Mouse (Mus musculus): ENCODE results near the gene Med17. TPM values are rescaled to one million over a fixed set of nuclear protein-coding genes. Genes with fewer than 3 reads are reported as not detected.

Gene Med17
- total RNA-seq, 2 experiments from 2014 or later: 15.1 to 15.7 TPM

GRCm38 (mm10) chr9:15297112-15297511, 17.4 kb upstream of the Med17 start:
- no peak for DNase-seq (ENCODE audit: low spot score)
- intact Hi-C loops (cut with DNase I): no loop called here

- DNase-seq (ENCODE audit: low spot score): no peak
- intact Hi-C loops (cut with DNase I): no loop called here
These were observed 9.5 kb upstream of the Med17 start for GRCm38 (mm10) chr9:15289251-15289650.

- intact Hi-C loops (cut with DNase I): no loop called here
- DNase-seq (ENCODE audit: low spot score): no peak
These were observed 8.7 kb upstream of the Med17 start for GRCm38 (mm10) chr9:15288402-15288801.

- intact Hi-C loops (cut with DNase I): no loop called here
- no peak for DNase-seq (ENCODE audit: low spot score)
These were observed 8.1 kb upstream of the Med17 start for GRCm38 (mm10) chr9:15287846-15288245.

GRCm38 (mm10) chr9:15285443-15285842, 5.7 kb upstream of the Med17 start:
- intact Hi-C loops (cut with DNase I): no loop called here
- no peak for DNase-seq (ENCODE audit: low spot score)

- no peak for DNase-seq (ENCODE audit: low spot score)
- intact Hi-C loops (cut with DNase I): loop anchor here (2.0 kb wide), 1 partner anchor 28 kb away; no protein-coding TSS in a partner anchor
These were observed 754 bp upstream of the Med17 start for GRCm38 (mm10) chr9:15280491-15280879.

GRCm38 (mm10) chr9:15279139-15279648, 537 bp downstream of the Med17 start:
- intact Hi-C loops (cut with DNase I): loop anchor here (10.0 kb wide), 1 partner anchor 774 kb away; the partner anchor contains the start of genes Cwc15 and Kdm4d
- DNase-seq (ENCODE audit: low spot score): no peak

- no peak for DNase-seq (ENCODE audit: low spot score)
- intact Hi-C loops (cut with DNase I): loop anchor here (10.0 kb wide), 1 partner anchor 774 kb away; the partner anchor contains the start of genes Cwc15 and Kdm4d
These were observed 1.4 kb downstream of the Med17 start for GRCm38 (mm10) chr9:15278343-15278742.

GRCm38 (mm10) chr9:15276855-15277254, 2.9 kb downstream of the Med17 start:
- DNase-seq (ENCODE audit: low spot score): no peak
- intact Hi-C loops (cut with DNase I): loop anchor here (10.0 kb wide), 1 partner anchor 772 kb away; the partner anchor contains the start of genes Cwc15 and Kdm4d

GRCm38 (mm10) chr9:15273981-15274380, 5.8 kb downstream of the Med17 start:
- intact Hi-C loops (cut with DNase I): loop anchor here (5.0 to 10.0 kb wide), 2 partner anchors 33 to 769 kb away; partner anchors contain the start of genes 4931406C07Rik, Cwc15, Kdm4d and Taf1d
- no peak for DNase-seq (ENCODE audit: low spot score)

- intact Hi-C loops (cut with DNase I): no loop called here
- DNase-seq (ENCODE audit: low spot score): no peak
These were observed 16.2 kb downstream of the Med17 start for GRCm38 (mm10) chr9:15263487-15263886.

- intact Hi-C loops (cut with DNase I): no loop called here
- no peak for DNase-seq (ENCODE audit: low spot score)
These were observed 17.8 kb downstream of the Med17 start for GRCm38 (mm10) chr9:15261980-15262379.

GRCm38 (mm10) chr9:15256214-15256613, 23.5 kb downstream of the Med17 start:
- no peak for DNase-seq (ENCODE audit: low spot score)
- intact Hi-C loops (cut with DNase I): no loop called here

GRCm38 (mm10) chr9:15254501-15254900, 25.2 kb downstream of the Med17 start:
- intact Hi-C loops (cut with DNase I): no loop called here
- no peak for DNase-seq (ENCODE audit: low spot score)

GRCm38 (mm10) chr9:15252196-15252595, 27.5 kb downstream of the Med17 start:
- intact Hi-C loops (cut with DNase I): no loop called here

GRCm38 (mm10) chr9:15250376-15250775, 29.4 kb downstream of the Med17 start:
- DNase-seq (ENCODE audit: low spot score): no peak
- intact Hi-C loops (cut with DNase I): no loop called here

More at GRCm38 (mm10) chr9:15252196-15252595, 27.5 kb downstream of the Med17 start:
- no peak for DNase-seq (ENCODE audit: low spot score)

GRCm38 (mm10) chr9:15245319-15246075, 34.2 kb downstream of the Med17 start:
- intact Hi-C loops (cut with DNase I): no loop called here
- no peak for DNase-seq (ENCODE audit: low spot score)

- DNase-seq (ENCODE audit: low spot score): no peak
- intact Hi-C loops (cut with DNase I): no loop called here
These were observed 37.6 kb downstream of the Med17 start for GRCm38 (mm10) chr9:15242130-15242529.

GRCm38 (mm10) chr9:15241596-15241939, 38.2 kb downstream of the Med17 start:
- no peak for DNase-seq (ENCODE audit: low spot score)
- intact Hi-C loops (cut with DNase I): no loop called here

- intact Hi-C loops (cut with DNase I): no loop called here
- DNase-seq (ENCODE audit: low spot score): no peak
These were observed 38.7 kb downstream of the Med17 start for GRCm38 (mm10) chr9:15240863-15241595.

GRCm38 (mm10) chr9:15240006-15240405, 39.7 kb downstream of the Med17 start:
- intact Hi-C loops (cut with DNase I): no loop called here
- no peak for DNase-seq (ENCODE audit: low spot score)
